Mouse (Mus musculus): ENCODE measurements around the gene Mrpl53.

- TF ChIP-seq CTCF (IDR thresholded peaks at IDR 0.05; ENCODE audit: low read depth) (no peak), EP300 (IDR thresholded peaks at IDR 0.05; ENCODE audit: low read depth) (no peak)
These were observed 31.2 kb downstream of the Mrpl53 start for GRCm38 (mm10) chr6:83140044-83140443.

Measured in liver, embryonic 14.5 days (tissue).